ENCODE assay signal across 20 mouse cellular contexts in genomic region chr5:77610496-77610895, GRCm38 (mm10).
"Had no signal": no experiment of that assay in that cellular context is flagged by ENCODE, and none has a peak within 500 bp of the region (broad histone marks: within the 10 kb centered on the region; RNA-seq: fewer than 3 reads in every experiment).

No protein-coding gene starts in this region.

- DNase-seq: kidney, adult 8-10 months; kidney, postnatal 10 days; kidney, postnatal 36 days; layer of hippocampus, postnatal 36 days; liver, postnatal 0 days; lung, embryonic 14.5 days; right cerebral cortex, adult 18-20 months; right cerebral cortex, postnatal 14 days; right cerebral cortex, postnatal 4 days; thymus, postnatal 25 days had no signal

- H3K27me3 ChIP-seq: kidney, embryonic 15.5 days; limb, embryonic 12.5 days; limb, embryonic 15.5 days; midbrain, embryonic 12.5 days had no signal

- H3K4me3 ChIP-seq: kidney, embryonic 15.5 days; left cerebral cortex, adult 2 months; limb, embryonic 12.5 days; limb, embryonic 15.5 days; midbrain, embryonic 12.5 days had no signal

- H3K4me2 ChIP-seq: kidney, embryonic 15.5 days; limb, embryonic 12.5 days; limb, embryonic 15.5 days; liver, embryonic 11.5 days; lung, embryonic 14.5 days; midbrain, embryonic 12.5 days had no signal

- H3K9ac ChIP-seq: kidney, embryonic 15.5 days; limb, embryonic 12.5 days; limb, embryonic 15.5 days; liver, embryonic 14.5 days; liver, postnatal 0 days; lung, embryonic 14.5 days; midbrain, embryonic 12.5 days had no signal

- H3K9me3 ChIP-seq: kidney, embryonic 15.5 days; limb, embryonic 12.5 days; limb, embryonic 15.5 days had no signal

- H3K4me1 ChIP-seq: kidney, embryonic 15.5 days; limb, embryonic 12.5 days; limb, embryonic 15.5 days; midbrain, embryonic 12.5 days had no signal

- ATAC-seq: liver, postnatal 0 days; lung, postnatal 0 days had no signal

- H3K27ac ChIP-seq: kidney, embryonic 15.5 days; left cerebral cortex, adult 2 months; limb, embryonic 12.5 days; limb, embryonic 15.5 days; liver, embryonic 14.5 days; macrophage; midbrain, embryonic 12.5 days; stomach, postnatal 0 days had no signal

- H3K36me3 ChIP-seq: kidney, embryonic 15.5 days; limb, embryonic 12.5 days; limb, embryonic 15.5 days; midbrain, embryonic 12.5 days had no signal
